Mouse (Mus musculus): ENCODE results near the gene Rtn3. TPM values are rescaled to one million over a fixed set of nuclear protein-coding genes. Genes with fewer than 3 reads are reported as not detected.

Gene Rtn3
- 199 and 206 TPM in 2 replicates for polyA plus RNA-seq (2011; ENCODE audit: insufficient read length, low read depth, missing spikeins)

GRCm38 (mm10) chr19:7482599-7483511 is at the start of gene Rtn3:
Gene Rtn3 (minus strand): TSS chr19:7483281.
- peaks cover 1% of the 10 kb centered on the region; the same call in 1 of the 2 replicates for H3K4me1 ChIP-seq (ENCODE audit: control insufficient read depth, insufficient read depth, low read length)
- H3K4me3 ChIP-seq (ENCODE audit: insufficient read depth, low read length), result peak within 1 kb of the TSS; percentile 85
- peak within 1 kb of the TSS; percentile 90 for H3K27ac ChIP-seq (ENCODE audit: insufficient read depth, low read length)
- TF ChIP-seq POLR2A (IDR thresholded peaks at IDR 0.05; ENCODE audit: low read depth, low read length), result peak; percentile 96
- no peak for TF ChIP-seq CTCF (IDR thresholded peaks at IDR 0.05; ENCODE audit: borderline replicate concordance, insufficient read depth, low read length)

- no peaks in the 10 kb centered on the region for H3K4me1 ChIP-seq (ENCODE audit: control insufficient read depth, insufficient read depth, low read length)
- H3K4me3 ChIP-seq (ENCODE audit: insufficient read depth, low read length), result no peak overlapping the region
- TF ChIP-seq POLR2A (IDR thresholded peaks at IDR 0.05; ENCODE audit: low read depth, low read length) (no peak), CTCF (IDR thresholded peaks at IDR 0.05; ENCODE audit: borderline replicate concordance, insufficient read depth, low read length) (no peak)
- no peak overlapping the region for H3K27ac ChIP-seq (ENCODE audit: insufficient read depth, low read length)
Measured at GRCm38 (mm10) chr19:7531906-7532305, 48.8 kb upstream of the Rtn3 start.

- Histone ChIP-seq H3K4me3 (ENCODE audit: insufficient read depth, low read length) (no peak overlapping the region), H3K4me1 (ENCODE audit: control insufficient read depth, insufficient read depth, low read length) (peaks cover 5% of the 10 kb centered on the region; the same call in 1 of the 2 replicates), H3K27ac (ENCODE audit: insufficient read depth, low read length) (no peak overlapping the region)
- TF ChIP-seq POLR2A (IDR thresholded peaks at IDR 0.05; ENCODE audit: low read depth, low read length), result no peak
- TF ChIP-seq CTCF (IDR thresholded peaks at IDR 0.05; ENCODE audit: borderline replicate concordance, insufficient read depth, low read length), result no peak
Measured at GRCm38 (mm10) chr19:7528639-7529428, 45.8 kb upstream of the Rtn3 start.

GRCm38 (mm10) chr19:7524879-7525278 is 41.8 kb upstream of the Rtn3 start:
- Histone ChIP-seq H3K4me1 (ENCODE audit: control insufficient read depth, insufficient read depth, low read length) (peaks cover 5% of the 10 kb centered on the region; the same call in 1 of the 2 replicates), H3K4me3 (ENCODE audit: insufficient read depth, low read length) (no peak overlapping the region), H3K27ac (ENCODE audit: insufficient read depth, low read length) (0 out of 2 replicates have a peak overlapping the region, but pooled peaks have one; percentile 19)
- no peak for TF ChIP-seq POLR2A (IDR thresholded peaks at IDR 0.05; ENCODE audit: low read depth, low read length)
- TF ChIP-seq CTCF (IDR thresholded peaks at IDR 0.05; ENCODE audit: borderline replicate concordance, insufficient read depth, low read length), result no peak

- peaks cover 5% of the 10 kb centered on the region; the same call in 1 of the 2 replicates for H3K4me1 ChIP-seq (ENCODE audit: control insufficient read depth, insufficient read depth, low read length)
- H3K4me3 ChIP-seq (ENCODE audit: insufficient read depth, low read length), result no peak overlapping the region
- no peak for TF ChIP-seq CTCF (IDR thresholded peaks at IDR 0.05; ENCODE audit: borderline replicate concordance, insufficient read depth, low read length)
- no peak for TF ChIP-seq POLR2A (IDR thresholded peaks at IDR 0.05; ENCODE audit: low read depth, low read length)
- no peak overlapping the region for H3K27ac ChIP-seq (ENCODE audit: insufficient read depth, low read length)
Measured at GRCm38 (mm10) chr19:7523781-7524180, 40.7 kb upstream of the Rtn3 start.

GRCm38 (mm10) chr19:7523292-7523691 is 40.2 kb upstream of the Rtn3 start:
- Histone ChIP-seq H3K27ac (ENCODE audit: insufficient read depth, low read length) (no peak overlapping the region), H3K4me3 (ENCODE audit: insufficient read depth, low read length) (no peak overlapping the region), H3K4me1 (ENCODE audit: control insufficient read depth, insufficient read depth, low read length) (peaks cover 5% of the 10 kb centered on the region; the same call in 1 of the 2 replicates)
- TF ChIP-seq CTCF (IDR thresholded peaks at IDR 0.05; ENCODE audit: borderline replicate concordance, insufficient read depth, low read length), result no peak
- no peak for TF ChIP-seq POLR2A (IDR thresholded peaks at IDR 0.05; ENCODE audit: low read depth, low read length)

GRCm38 (mm10) chr19:7522856-7523255 is 39.8 kb upstream of the Rtn3 start:
- peak overlapping the region; percentile 40; the same call in 1 of the 2 replicates for H3K27ac ChIP-seq (ENCODE audit: insufficient read depth, low read length)
- peaks cover 5% of the 10 kb centered on the region; the same call in 1 of the 2 replicates for H3K4me1 ChIP-seq (ENCODE audit: control insufficient read depth, insufficient read depth, low read length)
- H3K4me3 ChIP-seq (ENCODE audit: insufficient read depth, low read length), result no peak overlapping the region
- TF ChIP-seq POLR2A (IDR thresholded peaks at IDR 0.05; ENCODE audit: low read depth, low read length) (no peak), CTCF (IDR thresholded peaks at IDR 0.05; ENCODE audit: borderline replicate concordance, insufficient read depth, low read length) (no peak)

DNA sequence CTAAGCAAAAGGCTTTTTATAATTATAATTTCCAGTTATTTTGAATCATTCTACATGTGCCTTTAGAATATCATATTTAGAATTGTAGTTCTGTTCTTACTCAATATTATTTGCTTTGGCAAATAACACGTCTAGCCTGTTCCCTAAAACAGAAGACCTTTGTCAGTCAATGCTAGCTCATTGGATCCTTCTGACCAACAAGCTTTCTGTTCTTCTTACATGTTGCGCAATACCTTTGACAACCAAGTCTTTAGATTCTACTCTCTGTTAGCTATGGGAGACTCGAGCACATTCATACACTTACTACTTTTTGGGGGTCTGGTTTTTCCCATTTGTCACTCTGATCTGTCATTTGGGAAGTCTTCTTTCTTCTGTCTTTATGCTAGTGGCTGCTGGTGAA is 38.5 kb upstream of the Rtn3 start:
- Histone ChIP-seq H3K27ac (ENCODE audit: insufficient read depth, low read length) (no peak overlapping the region), H3K4me1 (ENCODE audit: control insufficient read depth, insufficient read depth, low read length) (peaks cover 5% of the 10 kb centered on the region; the same call in 1 of the 2 replicates), H3K4me3 (ENCODE audit: insufficient read depth, low read length) (no peak overlapping the region)
- TF ChIP-seq POLR2A (IDR thresholded peaks at IDR 0.05; ENCODE audit: low read depth, low read length), result no peak
- no peak for TF ChIP-seq CTCF (IDR thresholded peaks at IDR 0.05; ENCODE audit: borderline replicate concordance, insufficient read depth, low read length)

DNA sequence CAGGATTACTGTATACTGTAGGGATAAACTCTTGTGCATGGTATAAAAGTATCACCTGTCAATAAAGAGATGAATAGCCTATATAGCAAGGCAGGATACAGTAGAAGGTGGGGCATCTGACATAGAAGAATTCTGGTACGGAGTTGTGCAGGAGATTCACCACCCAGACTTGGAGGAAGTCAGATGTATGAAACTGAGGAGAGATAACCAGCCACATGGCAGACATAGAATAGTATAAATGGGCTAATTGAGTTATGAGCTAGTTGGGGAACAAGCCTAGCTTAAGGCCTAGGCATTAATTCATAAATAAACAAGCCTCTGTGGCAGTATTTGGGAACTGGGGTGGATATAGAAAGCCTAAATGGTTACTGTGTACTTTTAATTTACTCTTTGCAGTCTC is 33.4 kb upstream of the Rtn3 start:
- H3K4me3 ChIP-seq (ENCODE audit: insufficient read depth, low read length), result no peak overlapping the region
- no peak overlapping the region for H3K27ac ChIP-seq (ENCODE audit: insufficient read depth, low read length)
- no peak for TF ChIP-seq POLR2A (IDR thresholded peaks at IDR 0.05; ENCODE audit: low read depth, low read length)
- TF ChIP-seq CTCF (IDR thresholded peaks at IDR 0.05; ENCODE audit: borderline replicate concordance, insufficient read depth, low read length), result no peak
- no peaks in the 10 kb centered on the region for H3K4me1 ChIP-seq (ENCODE audit: control insufficient read depth, insufficient read depth, low read length)

Data from embryonic fibroblast, embryonic 13.5 days (primary cell).